Mouse (Mus musculus) neural tube, embryonic 11.5 days (tissue): ENCODE measurements around the gene Gm28729. TPM values are rescaled to one million over a fixed set of nuclear protein-coding genes. Genes with fewer than 3 reads are reported as not detected.

ENCODE experiments used
- ATAC-seq: fragments of 200-750 bp; cut with Nextera tagmentation; 2 replicates; pipeline ENCODE4 v1.8.0; 2017; ENCODE audit warnings: moderate number of reproducible peaks, mild to moderate bottlenecking, moderate TSS enrichment, moderate library complexity; ENCODE audit not compliant: insufficient read depth, low FRiP score, low TSS enrichment
- DNase-seq: peaks from one replicate; pipeline ENCODE4 v3.0.0-alpha.2; 2015; ENCODE audit warnings: low spot score
- H3K27ac ChIP-seq: fragments of 300-500 bp; sonication (generic); 2 replicates; pipeline ENCODE4 v1.5.1; 2014; ENCODE audit warnings: low read depth, mild to moderate bottlenecking, low read length
- H3K27me3 ChIP-seq: fragments of 300-500 bp; sonication (generic); 2 replicates; pipeline ENCODE4 v1.6.1; 2014; ENCODE audit warnings: mild to moderate bottlenecking, low read length, mixed read lengths; ENCODE audit not compliant: control insufficient read depth, insufficient read depth
- H3K36me3 ChIP-seq: fragments of 300-500 bp; sonication (generic); 2 replicates; pipeline ENCODE4 v1.6.1; 2014; ENCODE audit warnings: mild to moderate bottlenecking, low read length, moderate library complexity, mixed read lengths; ENCODE audit not compliant: control insufficient read depth, insufficient read depth
- H3K4me1 ChIP-seq: fragments of 300-500 bp; sonication (generic); 2 replicates; pipeline ENCODE4 v1.6.1; 2014; ENCODE audit warnings: low read length, mixed read lengths; ENCODE audit not compliant: control insufficient read depth, insufficient read depth
- H3K4me2 ChIP-seq: fragments of 300-500 bp; sonication (generic); 2 replicates; pipeline ENCODE4 v1.6.1; 2014; ENCODE audit warnings: low read depth, mild to moderate bottlenecking, moderate library complexity
- H3K4me3 ChIP-seq: fragments of 300-500 bp; sonication (generic); 2 replicates; pipeline ENCODE4 v1.5.1; 2014; ENCODE audit warnings: low read depth, low read length
- H3K9ac ChIP-seq: fragments of 300-500 bp; sonication (generic); 2 replicates; pipeline ENCODE4 v1.6.1; 2014; ENCODE audit warnings: mild to moderate bottlenecking, low read length
- H3K9me3 ChIP-seq: fragments of 300-500 bp; sonication (generic); 2 replicates; pipeline ENCODE4 v1.6.1; 2016; ENCODE audit warnings: low read length; ENCODE audit not compliant: control insufficient read depth
- WGBS: fragments of 180-500 bp; shearing (Covaris S2); extraction: QIAGEN DNeasy Blood & Tissue Kit; methylation state at CpG from one replicate; pipeline ENCODE4 v1.1.7; 2014; 5-methylcytosine and 5-hydroxymethylcytosine counted together
- polyA plus RNA-seq: library from polyadenylated mRNA; unstranded; fragments of >200 nt; fragmentation: Nextera tagmentation; extraction: Ambion mirVana; gene quantifications from 2 replicates; pipeline ENCODE4 v1.2.1, GENCODE M21; 2014

The Gm28729 gene
- polyA plus RNA-seq, result not detected in 2 replicates

- Histone ChIP-seq H3K4me3 (no peak within 1 kb of the TSS), H3K27ac (no peak within 1 kb of the TSS), H3K4me1 (no peaks in the 10 kb centered on the region), H3K9ac (no peak within 1 kb of the TSS), H3K36me3 (no peaks in the 10 kb centered on the region), H3K27me3 (no peaks in the 10 kb centered on the region; the same call in 1 of the 2 replicates), H3K4me2 (no peak within 1 kb of the TSS), H3K9me3 (no peaks in the 10 kb centered on the region)
- WGBS, result 68% methylated on average over 12 of the region's 12 CpGs
- DNase-seq (no peak), ATAC-seq (no peak)
Observed at GRCm38 (mm10) chr9:96524972-96525506, at the start of gene Gm28729. Gm28729 (minus strand) TSS chr9:96525264.

GRCm38 (mm10) chr9:96573252-96573651, 48.2 kb upstream of the Gm28729 start:
- Histone ChIP-seq H3K9me3 (no peaks in the 10 kb centered on the region), H3K4me1 (no peaks in the 10 kb centered on the region), H3K27ac (no peak overlapping the region), H3K9ac (no peak overlapping the region), H3K4me2 (no peak overlapping the region), H3K4me3 (no peak overlapping the region), H3K27me3 (no peaks in the 10 kb centered on the region), H3K36me3 (no peaks in the 10 kb centered on the region)
- WGBS, result 31% methylated on average over 1 of the region's 1 CpGs
- ATAC-seq (no peak), DNase-seq (no peak)

GRCm38 (mm10) chr9:96572754-96573153, 47.7 kb upstream of the Gm28729 start:
- Histone ChIP-seq H3K4me1 (no peaks in the 10 kb centered on the region), H3K27me3 (no peaks in the 10 kb centered on the region)

DNA sequence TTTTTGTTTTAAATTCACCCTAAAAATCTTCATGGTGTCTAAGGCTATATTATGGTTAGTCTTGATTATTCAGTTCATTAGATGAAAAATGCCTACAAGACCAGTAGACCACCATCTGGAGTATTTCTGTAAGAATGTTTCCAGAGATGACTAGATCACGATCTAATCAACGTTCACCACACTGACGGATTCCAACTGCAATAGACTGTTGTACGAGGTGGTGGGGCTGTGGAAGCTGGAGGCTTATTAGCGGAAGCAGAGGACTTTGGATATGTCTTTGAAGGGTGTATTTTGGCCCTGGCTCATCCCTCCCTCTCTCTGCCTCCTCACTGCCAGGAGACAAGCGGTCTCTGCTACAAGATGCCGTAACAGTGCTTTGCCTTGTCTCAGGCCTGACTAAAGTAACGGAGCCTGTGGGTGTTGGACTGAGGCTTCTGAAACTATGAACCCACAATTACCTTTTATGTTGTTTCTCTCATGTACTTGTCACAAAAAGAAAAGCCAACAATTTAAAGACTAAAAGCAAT, 41.5 kb upstream of the Gm28729 start:
- Histone ChIP-seq H3K4me1 (no peaks in the 10 kb centered on the region), H3K27ac (no peak overlapping the region), H3K4me3 (no peak overlapping the region), H3K27me3 (no peaks in the 10 kb centered on the region), H3K9me3 (no peaks in the 10 kb centered on the region), H3K9ac (no peak overlapping the region), H3K4me2 (no peak overlapping the region), H3K36me3 (no peaks in the 10 kb centered on the region)
- no peak for DNase-seq
- ATAC-seq, result no peak
- 93% methylated on average over 8 of the region's 8 CpGs for WGBS

More at GRCm38 (mm10) chr9:96572754-96573153, 47.7 kb upstream of the Gm28729 start:
- Histone ChIP-seq H3K9me3 (no peaks in the 10 kb centered on the region), H3K36me3 (no peaks in the 10 kb centered on the region), H3K27ac (no peak overlapping the region), H3K4me3 (no peak overlapping the region), H3K4me2 (no peak overlapping the region), H3K9ac (no peak overlapping the region)
- no peak for DNase-seq
- WGBS, result 89% methylated on average over 9 of the region's 9 CpGs
- ATAC-seq, result no peak

DNA sequence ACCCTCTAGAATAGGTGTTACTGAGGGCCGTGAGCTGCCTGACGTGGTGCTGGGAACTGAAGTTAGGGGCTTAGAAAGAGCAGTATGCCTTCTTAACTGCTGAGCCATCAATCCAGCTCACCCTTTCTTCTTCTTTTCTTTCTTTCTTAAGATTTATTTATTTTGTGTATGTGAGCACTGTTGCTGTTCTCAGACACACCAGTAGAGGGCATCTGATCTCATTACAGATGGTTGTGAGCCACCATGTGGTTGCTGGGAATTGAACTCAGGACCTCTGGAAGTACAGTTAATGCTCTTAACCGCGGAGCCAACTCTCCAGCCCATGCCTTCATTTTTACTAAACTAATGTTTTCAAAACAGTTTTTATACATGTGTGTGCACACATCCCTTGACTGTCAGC, 38.4 kb upstream of the Gm28729 start:
- Histone ChIP-seq H3K9ac (no peak overlapping the region), H3K36me3 (peaks cover 2% of the 10 kb centered on the region), H3K27ac (no peak overlapping the region), H3K4me3 (no peak overlapping the region), H3K4me1 (no peaks in the 10 kb centered on the region), H3K27me3 (no peaks in the 10 kb centered on the region), H3K4me2 (no peak overlapping the region), H3K9me3 (no peaks in the 10 kb centered on the region)
- no peak for ATAC-seq
- no peak for DNase-seq
- 96% methylated on average over 4 of the region's 4 CpGs for WGBS

DNA sequence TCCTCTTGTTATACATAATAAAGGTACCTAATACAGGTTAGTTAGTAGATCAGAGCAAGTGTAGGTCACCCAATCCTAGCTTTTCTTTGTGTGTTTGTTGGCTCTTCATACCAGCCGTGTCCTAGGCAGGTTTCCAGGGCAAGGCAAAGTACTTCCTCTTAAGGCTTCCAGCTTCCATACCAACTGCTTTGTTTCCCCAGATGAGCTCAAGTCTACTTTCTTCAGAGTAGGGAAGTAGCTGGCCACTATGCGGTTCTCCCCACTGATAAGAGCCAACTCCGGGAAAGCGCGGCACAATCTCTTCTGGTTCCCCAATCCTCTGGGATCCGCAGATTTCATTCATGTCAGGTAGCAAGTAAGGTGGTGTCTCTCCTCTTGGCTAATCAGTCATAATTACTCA, 34.1 kb upstream of the Gm28729 start:
- Histone ChIP-seq H3K4me3 (no peak overlapping the region), H3K27ac (no peak overlapping the region), H3K4me2 (no peak overlapping the region), H3K36me3 (peaks cover 2% of the 10 kb centered on the region), H3K9ac (no peak overlapping the region), H3K27me3 (no peaks in the 10 kb centered on the region), H3K4me1 (no peaks in the 10 kb centered on the region), H3K9me3 (no peaks in the 10 kb centered on the region)
- ATAC-seq (no peak), DNase-seq (no peak)
- 96% methylated on average over 6 of the region's 6 CpGs for WGBS

GRCm38 (mm10) chr9:96558594-96558993, 33.5 kb upstream of the Gm28729 start:
- DNase-seq, result no peak
- no peaks in the 10 kb centered on the region for H3K27me3 ChIP-seq
- no peaks in the 10 kb centered on the region for H3K9me3 ChIP-seq
- no peak overlapping the region for H3K27ac ChIP-seq
- WGBS, result 74% methylated on average over 1 of the region's 1 CpGs
- no peak overlapping the region for H3K9ac ChIP-seq
- H3K4me2 ChIP-seq, result no peak overlapping the region
- peaks cover 2% of the 10 kb centered on the region for H3K36me3 ChIP-seq
- H3K4me1 ChIP-seq, result no peaks in the 10 kb centered on the region
- no peak overlapping the region for H3K4me3 ChIP-seq
- no peak for ATAC-seq

DNA sequence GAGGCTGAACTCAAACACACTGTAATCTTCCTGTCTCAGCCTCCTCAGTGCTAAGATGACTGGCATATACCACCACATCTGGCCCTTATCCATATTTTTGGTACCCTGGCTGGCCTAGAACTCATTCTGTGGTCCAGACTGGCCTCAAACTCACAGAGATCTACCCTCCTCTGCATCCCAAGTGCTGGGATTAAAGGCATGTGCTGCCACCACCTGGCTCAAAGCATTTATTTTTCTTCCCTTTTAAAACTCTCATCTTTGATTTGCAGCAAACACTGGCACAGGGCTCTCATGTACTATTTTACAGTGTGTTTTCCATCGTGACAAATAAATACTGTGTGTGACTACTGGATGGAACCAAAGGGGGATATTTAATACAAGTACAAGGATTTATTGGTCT, 29.0 kb upstream of the Gm28729 start:
- WGBS, result 92% methylated on average over 1 of the region's 1 CpGs
- no peaks in the 10 kb centered on the region for H3K27me3 ChIP-seq
- H3K4me2 ChIP-seq, result no peak overlapping the region
- H3K9me3 ChIP-seq, result no peaks in the 10 kb centered on the region
- ATAC-seq (no peak), DNase-seq (no peak)
- no peak overlapping the region for H3K4me3 ChIP-seq
- no peaks in the 10 kb centered on the region for H3K4me1 ChIP-seq
- H3K9ac ChIP-seq, result no peak overlapping the region
- H3K36me3 ChIP-seq, result no peaks in the 10 kb centered on the region; the same call in 1 of the 2 replicates
- no peak overlapping the region for H3K27ac ChIP-seq

GRCm38 (mm10) chr9:96545410-96545809, 20.3 kb upstream of the Gm28729 start:
- WGBS, result 93% methylated on average over 13 of the region's 13 CpGs
- no peaks in the 10 kb centered on the region for H3K27me3 ChIP-seq

More at GRCm38 (mm10) chr9:96545410-96545809, 20.3 kb upstream of the Gm28729 start:
- no peak overlapping the region for H3K9ac ChIP-seq
- H3K27ac ChIP-seq, result no peak overlapping the region
- peaks cover 2% of the 10 kb centered on the region; the same call in 1 of the 2 replicates for H3K36me3 ChIP-seq
- no peak overlapping the region for H3K4me2 ChIP-seq
- no peaks in the 10 kb centered on the region for H3K9me3 ChIP-seq
- DNase-seq, result no peak
- H3K4me3 ChIP-seq, result no peak overlapping the region
- no peaks in the 10 kb centered on the region for H3K4me1 ChIP-seq
- ATAC-seq, result no peak
